Mouse (Mus musculus) E14TG2a.4 (cell line): ENCODE data around the gene Sh2d4b.

ENCODE experiments used
- H3K27me3 ChIP-seq: 2 replicates; pipeline ENCODE4 v1.6.1; 2014; ENCODE audit warnings: low read length, control low read depth; ENCODE audit not compliant: insufficient read depth
- H3K36me3 ChIP-seq: 2 replicates; pipeline ENCODE4 v1.6.1; 2014; ENCODE audit warnings: low read length, control low read depth; ENCODE audit not compliant: insufficient read depth
- H3K4me1 ChIP-seq: replicated peaks from 2 replicates; pipeline ENCODE4 v1.6.1; 2014; ENCODE audit warnings: low read depth, low read length, control low read depth
- H3K4me3 ChIP-seq: replicated peaks from 2 replicates; pipeline ENCODE4 v1.5.1; 2014; ENCODE audit warnings: mild to moderate bottlenecking, low read length
- H3K9me3 ChIP-seq: 2 replicates; pipeline ENCODE4 v1.6.1; 2014; ENCODE audit warnings: low read length, control low read depth
- CTCF ChIP-seq: conservative IDR thresholded peaks from 2 replicates; pipeline ENCODE4 v1.5.1; 2014; ENCODE audit warnings: low read length
- NANOG ChIP-seq: IDR thresholded peaks from 2 replicates; pipeline ENCODE4 v1.6.1; 2014; ENCODE audit warnings: borderline replicate concordance, low read length, mixed read lengths
- POU5F1 ChIP-seq: IDR thresholded peaks from 2 replicates; pipeline ENCODE4 v1.6.1; 2014; ENCODE audit warnings: low read length, borderline replicate concordance

Sh2d4b gene

DNA sequence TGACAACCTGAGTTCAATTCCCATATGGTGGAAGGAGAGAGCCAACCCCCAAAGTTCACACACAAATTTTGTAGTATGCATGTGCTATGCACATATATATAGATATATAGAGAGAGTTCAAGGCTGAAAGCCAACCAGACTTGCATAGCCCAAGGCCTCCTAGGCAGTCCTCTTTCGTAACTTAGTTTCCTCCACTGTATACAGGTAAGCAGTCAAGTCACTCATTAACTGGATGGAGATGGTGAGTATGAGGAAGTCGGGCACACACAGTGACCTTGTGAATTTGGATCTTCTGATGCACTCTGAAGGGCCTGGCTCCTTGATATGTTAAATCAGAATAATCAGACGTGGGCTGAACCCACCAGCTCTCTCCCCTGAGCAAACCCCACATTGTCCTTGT lies 4.8 kb upstream of the Sh2d4b start:
- H3K36me3 ChIP-seq: no peaks in the 10 kb centered on the region
- no peaks in the 10 kb centered on the region for H3K27me3 ChIP-seq
- TF ChIP-seq POU5F1 (no peak), NANOG (no peak), CTCF (no peak)
- no peaks in the 10 kb centered on the region for H3K9me3 ChIP-seq
- H3K4me1 ChIP-seq: peaks cover 37% of the 10 kb centered on the region
- no peak overlapping the region for H3K4me3 ChIP-seq

DNA sequence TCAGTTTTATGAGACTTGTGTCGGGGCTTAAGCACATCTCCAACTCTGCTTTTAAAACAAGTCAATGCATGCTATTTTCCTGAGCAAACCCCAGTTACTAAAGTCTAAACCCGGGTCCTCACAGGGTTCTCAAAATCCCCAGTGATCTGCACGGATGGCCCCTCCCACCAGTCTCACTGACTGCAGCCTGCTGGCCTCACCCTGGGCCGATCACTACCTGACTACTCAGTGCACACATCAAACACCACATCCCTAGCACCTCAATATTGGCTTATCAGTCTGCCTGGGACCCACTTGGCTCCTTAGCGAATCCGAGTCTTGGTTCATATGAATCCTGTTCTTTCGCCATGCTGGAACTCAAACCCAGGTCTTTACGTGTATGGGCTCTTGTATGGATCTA lies 2.6 kb upstream of the Sh2d4b start:
- TF ChIP-seq NANOG: no peak
- no peak for TF ChIP-seq CTCF
- no peak for TF ChIP-seq POU5F1
- peaks cover 34% of the 10 kb centered on the region for H3K4me1 ChIP-seq
- peaks cover 11% of the 10 kb centered on the region for H3K9me3 ChIP-seq
- H3K36me3 ChIP-seq: no peaks in the 10 kb centered on the region
- no peak overlapping the region for H3K4me3 ChIP-seq
- no peaks in the 10 kb centered on the region for H3K27me3 ChIP-seq

DNA sequence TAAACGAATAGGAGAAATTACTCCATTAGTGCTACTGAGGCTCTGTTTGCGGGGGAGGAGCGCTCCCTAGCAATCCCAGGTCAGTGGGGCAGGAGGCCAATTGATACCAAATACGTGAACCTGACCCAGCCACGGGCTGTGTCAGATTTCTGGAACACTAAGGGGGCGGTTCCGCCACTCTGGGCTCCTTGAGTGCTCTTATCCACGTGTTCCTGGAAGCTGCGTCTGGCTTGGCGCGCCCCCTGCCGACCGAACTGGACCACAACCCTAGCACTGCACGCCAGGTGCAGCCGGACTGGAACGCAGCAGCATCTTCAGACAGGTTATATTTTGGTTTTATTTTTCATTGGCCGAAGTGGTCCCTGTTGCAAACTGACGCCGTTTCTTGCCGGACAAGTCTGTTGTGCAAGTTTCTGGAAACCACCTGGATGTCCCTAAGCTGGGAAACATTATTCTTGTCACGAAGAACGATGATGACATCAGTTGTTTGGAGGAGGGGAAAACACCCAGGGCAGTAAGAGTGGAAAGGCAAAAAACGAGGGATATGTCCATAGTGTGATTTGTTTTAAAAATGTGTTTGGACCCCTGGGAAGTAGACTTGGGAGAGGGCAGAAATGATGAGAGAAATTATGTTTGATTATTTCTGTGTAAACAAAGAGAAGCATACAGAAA lies 1.6 kb upstream of the Sh2d4b start:
- Histone ChIP-seq H3K27me3 (no peaks in the 10 kb centered on the region), H3K4me3 (peak overlapping the region; percentile 35), H3K36me3 (no peaks in the 10 kb centered on the region), H3K9me3 (peaks cover 11% of the 10 kb centered on the region), H3K4me1 (peaks cover 39% of the 10 kb centered on the region)
- TF ChIP-seq POU5F1 (no peak), NANOG (no peak), CTCF (peak; percentile 69)

DNA sequence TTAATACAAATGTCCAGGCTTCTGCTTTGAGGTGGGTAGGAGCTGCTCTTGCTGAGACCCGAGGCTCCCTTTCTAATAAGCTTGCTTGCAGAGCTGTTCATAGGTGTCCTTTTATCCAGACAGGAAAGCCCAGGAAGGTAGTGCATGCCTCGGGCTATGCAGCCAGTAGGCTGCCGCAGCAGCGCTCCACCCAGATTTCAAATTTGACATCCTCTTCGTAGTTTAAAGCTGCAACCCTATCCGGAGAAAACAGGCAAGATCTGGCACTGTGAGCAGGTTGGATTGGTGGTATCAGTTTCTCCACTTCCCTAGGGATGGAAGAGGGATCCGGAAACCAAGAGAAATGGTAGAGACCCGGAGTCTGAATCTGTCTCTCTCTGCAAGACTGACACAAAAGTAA lies 818 bp upstream of the Sh2d4b start:
- H3K36me3 ChIP-seq: no peaks in the 10 kb centered on the region
- no peaks in the 10 kb centered on the region for H3K27me3 ChIP-seq
- peak overlapping the region; percentile 35 for H3K4me3 ChIP-seq
- peaks cover 41% of the 10 kb centered on the region for H3K4me1 ChIP-seq
- TF ChIP-seq POU5F1 (no peak), NANOG (no peak), CTCF (no peak)
- H3K9me3 ChIP-seq: peaks cover 11% of the 10 kb centered on the region

DNA sequence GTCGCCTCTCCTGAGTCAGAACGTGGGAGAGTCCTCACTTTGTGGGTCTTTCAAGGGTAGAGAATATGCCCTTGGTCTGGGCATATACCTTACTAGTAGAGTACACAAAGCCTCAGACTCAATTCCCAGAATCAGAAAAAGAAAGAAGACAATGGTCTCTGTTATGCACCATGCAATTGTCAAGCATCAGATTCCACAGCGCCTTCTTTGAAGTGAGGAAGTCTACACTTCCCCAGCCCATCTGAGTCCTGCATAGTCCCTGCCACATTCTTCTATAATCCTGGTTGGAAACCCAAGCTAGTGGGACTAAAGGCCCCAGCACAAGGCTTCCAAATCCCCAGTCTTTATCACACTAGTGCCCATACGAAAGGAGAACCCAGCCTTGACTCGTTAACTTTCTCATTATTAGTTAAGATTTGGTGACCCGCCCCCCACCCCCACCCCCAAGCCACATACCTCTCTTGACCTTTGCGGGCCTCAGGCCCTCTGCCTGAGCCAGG lies 690 bp downstream of the Sh2d4b start:
- TF ChIP-seq CTCF (no peak), NANOG (peak; percentile 82; the same call in 1 of the 2 replicates), POU5F1 (no peak)
- H3K27me3 ChIP-seq: no peaks in the 10 kb centered on the region
- peaks cover 41% of the 10 kb centered on the region for H3K4me1 ChIP-seq
- H3K9me3 ChIP-seq: peaks cover 11% of the 10 kb centered on the region
- no peak overlapping the region for H3K4me3 ChIP-seq
- H3K36me3 ChIP-seq: no peaks in the 10 kb centered on the region

DNA sequence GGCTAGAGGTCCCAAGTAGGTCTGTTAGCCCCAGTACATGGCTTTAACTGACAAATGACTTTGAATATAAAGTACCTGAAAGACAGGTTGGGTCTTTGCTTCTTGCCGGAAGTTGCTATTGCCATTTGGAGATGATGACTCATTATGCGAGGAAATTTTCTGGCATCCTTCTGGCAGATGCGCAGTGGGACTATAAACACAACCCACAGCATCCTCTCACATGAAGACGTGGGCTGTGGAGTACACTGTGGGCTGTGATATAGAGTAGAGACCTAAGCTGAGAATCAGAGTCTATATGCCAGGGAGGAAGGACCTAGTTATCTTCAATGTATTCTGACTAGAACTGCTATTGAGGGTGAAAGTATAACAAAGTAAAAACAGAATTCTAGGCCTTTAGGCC lies 1.6 kb downstream of the Sh2d4b start:
- Histone ChIP-seq H3K27me3 (no peaks in the 10 kb centered on the region), H3K36me3 (no peaks in the 10 kb centered on the region), H3K4me1 (peaks cover 41% of the 10 kb centered on the region), H3K9me3 (peaks cover 11% of the 10 kb centered on the region), H3K4me3 (no peak overlapping the region)
- TF ChIP-seq NANOG: no peak
- no peak for TF ChIP-seq POU5F1
- TF ChIP-seq CTCF: no peak

DNA sequence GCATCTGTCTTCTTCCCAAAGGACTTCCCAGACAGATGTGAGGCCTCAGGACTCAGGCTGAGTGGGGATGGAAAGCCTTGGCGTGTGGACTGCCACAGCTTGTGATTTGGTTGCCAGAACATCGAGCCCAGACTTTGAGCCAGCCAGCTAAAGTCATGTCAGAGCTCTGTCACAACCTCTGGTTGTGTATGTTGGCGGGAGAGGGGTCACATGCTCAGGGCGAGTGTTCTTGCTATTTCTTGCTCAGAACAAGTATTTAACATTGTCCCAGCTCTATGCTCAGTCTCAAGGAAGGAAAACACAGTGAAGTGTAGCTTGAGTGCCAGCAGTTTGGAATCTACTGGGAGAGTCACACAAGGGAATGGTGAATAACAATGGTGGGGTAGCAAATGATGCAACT lies 3.4 kb downstream of the Sh2d4b start:
- TF ChIP-seq NANOG (no peak), POU5F1 (no peak), CTCF (no peak)
- Histone ChIP-seq H3K4me3 (no peak overlapping the region), H3K27me3 (no peaks in the 10 kb centered on the region), H3K36me3 (no peaks in the 10 kb centered on the region), H3K4me1 (peaks cover 40% of the 10 kb centered on the region), H3K9me3 (peaks cover 11% of the 10 kb centered on the region)

DNA sequence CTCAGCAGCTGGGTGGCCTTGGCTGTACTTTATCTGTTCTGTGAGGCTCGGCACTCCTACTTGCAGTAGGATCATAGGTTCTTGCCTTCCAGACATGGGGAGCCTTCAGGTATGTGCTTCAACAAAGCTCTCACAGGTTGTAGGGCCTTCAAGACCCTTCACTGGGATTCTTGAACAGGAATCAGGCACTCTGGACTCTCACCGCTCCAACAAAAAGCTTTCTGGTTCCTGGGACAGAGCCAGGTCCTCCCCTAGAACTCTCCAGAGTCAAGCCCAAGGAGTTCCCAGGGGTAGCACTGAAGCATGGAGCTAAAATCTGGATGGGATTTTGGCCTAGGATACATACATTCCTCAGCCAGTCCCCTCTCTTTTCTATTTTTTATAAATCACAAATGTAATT lies 3.9 kb downstream of the Sh2d4b start:
- Histone ChIP-seq H3K4me1 (peaks cover 36% of the 10 kb centered on the region), H3K36me3 (no peaks in the 10 kb centered on the region), H3K9me3 (peaks cover 11% of the 10 kb centered on the region), H3K4me3 (no peak overlapping the region), H3K27me3 (no peaks in the 10 kb centered on the region)
- no peak for TF ChIP-seq NANOG
- no peak for TF ChIP-seq CTCF
- no peak for TF ChIP-seq POU5F1
